Mouse (Mus musculus) bone marrow macrophage, adult 2 months (primary cell): ENCODE measurements around the gene Dpp8.

ENCODE experiments used
- CTCF ChIP-seq: IDR thresholded peaks from 2 replicates; pipeline ENCODE4 v1.5.1; 2012; ENCODE audit warnings: low read depth, mild to moderate bottlenecking, low read length, moderate library complexity
- POLR2A ChIP-seq: IDR thresholded peaks from 2 replicates; pipeline ENCODE4 v1.6.1; 2012; ENCODE audit warnings: mild to moderate bottlenecking, low read depth, low read length, borderline replicate concordance

- TF ChIP-seq CTCF (peak; percentile 34; the same call in 1 of the 2 replicates), POLR2A (no peak)
These were observed 20.9 kb upstream of the Dpp8 start for GRCm38 (mm10) chr9:65011304-65011703.
